Mouse (Mus musculus) stomach, postnatal 0 days (tissue): ENCODE measurements around the gene Gm42517.

ENCODE experiments used
- CTCF ChIP-seq: IDR thresholded peaks from 2 replicates; pipeline ENCODE4 v1.5.1; 2016; ENCODE audit warnings: antibody characterized with exemption, low read depth, mild to moderate bottlenecking, moderate library complexity
- EP300 ChIP-seq: optimal IDR thresholded peaks from 2 replicates; pipeline ENCODE3; 2016; ENCODE audit warnings: antibody characterized with exemption

DNA sequence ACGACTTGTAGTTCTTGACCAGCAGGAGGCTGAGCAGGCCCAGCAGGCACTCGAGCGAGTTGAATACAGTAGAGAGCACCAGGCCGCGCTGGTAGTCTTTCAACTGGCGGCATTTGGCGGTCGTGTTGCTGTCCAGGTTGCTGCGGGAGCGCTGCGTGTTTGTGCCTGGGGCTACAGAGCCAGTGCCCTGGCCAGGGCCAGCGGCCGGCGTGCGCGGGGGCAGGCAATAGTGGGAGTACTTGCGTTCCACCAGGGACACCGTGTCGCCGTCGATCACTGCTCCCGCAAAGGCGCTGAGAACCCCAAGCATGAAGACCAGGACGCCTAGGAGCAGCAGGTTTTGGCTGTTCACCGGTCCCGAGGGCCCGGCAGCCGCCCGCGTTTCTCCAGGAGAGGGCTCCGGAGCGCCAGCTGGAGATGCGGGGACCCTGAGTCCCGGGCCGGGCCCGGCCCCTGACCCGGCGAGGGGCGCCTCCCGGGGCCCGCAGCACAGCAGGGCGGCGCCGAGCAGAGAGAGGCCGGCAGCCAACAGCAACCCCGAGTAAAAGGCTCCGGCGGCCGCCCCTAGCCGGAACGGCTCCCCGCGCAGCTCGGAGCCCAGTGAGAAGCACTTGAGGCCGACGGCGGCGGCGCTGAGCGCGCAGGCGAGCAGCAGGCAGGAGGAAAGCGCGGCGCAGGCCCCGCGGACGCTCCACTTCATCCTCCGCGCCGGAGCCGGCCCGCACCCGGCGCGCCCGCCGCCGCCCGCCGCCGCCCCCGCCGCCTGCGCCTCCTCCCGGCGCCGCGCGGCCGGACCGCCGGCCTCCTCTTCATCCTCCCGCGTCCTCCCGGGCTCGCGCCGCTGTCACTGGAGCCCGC, 509 bp downstream of the Gm42517 start:
- no peak for TF ChIP-seq EP300
- TF ChIP-seq CTCF = peak; percentile 34
